Mouse (Mus musculus) limb, embryonic 15.5 days (tissue): ENCODE data around the gene Zfp780b. TPM values are rescaled to one million over a fixed set of nuclear protein-coding genes. Genes with fewer than 3 reads are reported as not detected.
"Not testable (repeated sequence)": the region's sequence is repeated elsewhere in the genome, so short reads cannot be mapped to it uniquely, and the experiment has no call there.

Source experiments
- ATAC-seq: fragments of 200-750 bp; cut with Nextera tagmentation; 2 replicates; pipeline ENCODE4 v1.8.0; 2017; ENCODE audit warnings: low read depth, moderate TSS enrichment; ENCODE audit not compliant: insufficient number of reproducible peaks, low FRiP score, low TSS enrichment
- H3K27ac ChIP-seq: fragments of 300-500 bp; sonication (generic); 2 replicates; pipeline ENCODE4 v1.5.1; 2015; ENCODE audit warnings: moderate library complexity, mild to moderate bottlenecking, inconsistent platforms
- H3K27me3 ChIP-seq: fragments of 300-500 bp; sonication (generic); 2 replicates; pipeline ENCODE4 v1.6.1; 2015; ENCODE audit warnings: inconsistent platforms
- H3K36me3 ChIP-seq: fragments of 300-500 bp; sonication (generic); 2 replicates; pipeline ENCODE4 v1.6.1; 2015; ENCODE audit warnings: inconsistent platforms
- H3K4me1 ChIP-seq: fragments of 300-500 bp; sonication (generic); 2 replicates; pipeline ENCODE4 v1.6.1; 2015; ENCODE audit warnings: inconsistent platforms
- H3K4me2 ChIP-seq: fragments of 300-500 bp; sonication (generic); 2 replicates; pipeline ENCODE4 v1.6.1; 2015; ENCODE audit warnings: mild to moderate bottlenecking, inconsistent platforms
- H3K4me3 ChIP-seq: fragments of 300-500 bp; sonication (generic); 2 replicates; pipeline ENCODE4 v1.5.1; 2015; ENCODE audit warnings: mild to moderate bottlenecking, inconsistent platforms
- H3K9ac ChIP-seq: fragments of 300-500 bp; sonication (generic); 2 replicates; pipeline ENCODE4 v1.6.1; 2015; ENCODE audit warnings: inconsistent platforms
- H3K9me3 ChIP-seq: fragments of 300-500 bp; sonication (generic); 2 replicates; pipeline ENCODE4 v1.6.1; 2016; ENCODE audit warnings: inconsistent platforms
- WGBS: fragments of 180-500 bp; shearing (Covaris S2); methylation state at CpG from one replicate; pipeline ENCODE4 v1.1.7; 2015; 5-methylcytosine and 5-hydroxymethylcytosine counted together
- polyA plus RNA-seq: library from polyadenylated mRNA; unstranded; fragments of >200 nt; fragmentation: Nextera tagmentation; extraction: Ambion mirVana; gene quantifications from 2 replicates; pipeline ENCODE4 v1.2.1, GENCODE M21; 2015

The Zfp780b gene
- polyA plus RNA-seq = 17.7 and 19.2 TPM in 2 replicates

DNA sequence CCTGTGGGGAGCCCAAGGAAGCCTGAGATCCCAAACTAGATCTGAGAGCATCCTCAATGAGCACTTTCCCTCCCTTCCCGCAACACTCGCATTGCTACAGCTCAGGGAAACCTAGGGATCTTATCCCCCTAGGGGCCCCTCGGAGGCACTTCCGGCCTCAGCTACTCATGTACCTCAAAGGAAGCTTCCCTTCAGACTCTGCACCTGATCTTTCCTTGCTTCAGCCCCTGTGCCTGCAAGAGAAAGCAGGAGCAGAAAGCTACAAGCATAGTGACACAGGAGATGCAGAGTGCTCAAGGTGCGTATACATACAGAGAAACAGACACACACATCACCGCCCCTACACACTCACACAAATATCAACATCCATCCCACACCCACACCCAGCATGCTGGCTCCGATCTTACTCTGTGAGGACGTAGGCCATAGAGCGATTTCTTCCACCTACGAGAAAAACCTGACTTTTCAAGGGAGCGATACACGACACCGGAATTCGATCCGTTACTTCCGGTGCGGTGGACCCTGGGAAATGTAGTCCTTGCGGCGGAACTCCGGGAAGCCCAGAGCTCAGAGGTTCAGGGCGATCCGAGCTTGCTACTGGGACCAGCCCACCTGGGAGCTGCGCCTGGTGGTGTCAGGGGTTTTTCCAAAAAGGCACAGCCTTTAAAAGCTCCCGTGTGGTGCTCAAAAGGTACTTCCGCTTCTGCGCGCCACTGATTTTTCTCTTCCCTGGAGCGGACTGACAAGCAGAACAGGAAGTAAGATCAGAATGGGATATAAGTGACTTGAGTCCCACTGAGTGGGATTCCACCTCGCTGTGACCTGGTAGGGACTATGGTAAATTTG is at the start of gene Zfp780b:
Zfp780b (minus strand) TSS at position 489 of the 846 bp plus-strand sequence.
- peak within 1 kb of the TSS; percentile 82 for H3K4me2 ChIP-seq
- peaks cover 13% of the 10 kb centered on the region; the same call in 1 of the 2 replicates for H3K36me3 ChIP-seq
- H3K27me3 ChIP-seq = no peaks in the 10 kb centered on the region
- ATAC-seq = peak; percentile 82
- peaks cover 13% of the 10 kb centered on the region; the same call in 1 of the 2 replicates for H3K4me1 ChIP-seq
- 1% methylated on average over 29 of the region's 29 CpGs for WGBS
- peak within 1 kb of the TSS; percentile 95 for H3K27ac ChIP-seq
- H3K9me3 ChIP-seq = peaks cover 14% of the 10 kb centered on the region; the same call in 1 of the 2 replicates
- H3K4me3 ChIP-seq = peak within 1 kb of the TSS; percentile 75
- H3K9ac ChIP-seq = peak within 1 kb of the TSS; percentile 85

DNA sequence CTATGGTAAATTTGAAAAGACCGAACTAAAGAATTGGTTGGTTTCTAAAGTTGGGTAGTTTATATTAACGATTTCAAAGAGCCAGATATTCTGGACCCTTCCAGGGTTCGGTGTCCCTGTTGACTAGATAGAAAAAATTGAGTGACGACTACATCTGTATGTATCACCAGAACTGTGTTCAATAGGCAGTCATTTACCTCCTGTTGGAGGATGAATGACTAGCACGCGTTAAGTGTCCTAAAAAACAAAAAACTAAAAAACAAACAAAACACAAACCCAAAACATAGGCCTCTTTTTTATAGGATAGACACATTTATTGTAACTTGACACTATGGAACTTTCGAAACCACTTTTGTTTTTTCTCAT is 35.5 kb upstream of the Zfp780b start:
- no peaks in the 10 kb centered on the region for H3K27me3 ChIP-seq
- peaks cover 4% of the 10 kb centered on the region; the same call in 1 of the 2 replicates for H3K4me1 ChIP-seq
- 0 out of 2 replicates have a peak overlapping the region, but pooled peaks have one; percentile 55 for H3K27ac ChIP-seq
- H3K4me2 ChIP-seq = peak overlapping the region; percentile 85
- no peak for ATAC-seq
- no peaks in the 10 kb centered on the region for H3K9me3 ChIP-seq
- peak overlapping the region; percentile 68 for H3K4me3 ChIP-seq
- WGBS = 22% methylated on average over 7 of the region's 7 CpGs
- H3K36me3 ChIP-seq = peaks cover 4% of the 10 kb centered on the region; the same call in 1 of the 2 replicates
- H3K9ac ChIP-seq = peak overlapping the region; percentile 65

DNA sequence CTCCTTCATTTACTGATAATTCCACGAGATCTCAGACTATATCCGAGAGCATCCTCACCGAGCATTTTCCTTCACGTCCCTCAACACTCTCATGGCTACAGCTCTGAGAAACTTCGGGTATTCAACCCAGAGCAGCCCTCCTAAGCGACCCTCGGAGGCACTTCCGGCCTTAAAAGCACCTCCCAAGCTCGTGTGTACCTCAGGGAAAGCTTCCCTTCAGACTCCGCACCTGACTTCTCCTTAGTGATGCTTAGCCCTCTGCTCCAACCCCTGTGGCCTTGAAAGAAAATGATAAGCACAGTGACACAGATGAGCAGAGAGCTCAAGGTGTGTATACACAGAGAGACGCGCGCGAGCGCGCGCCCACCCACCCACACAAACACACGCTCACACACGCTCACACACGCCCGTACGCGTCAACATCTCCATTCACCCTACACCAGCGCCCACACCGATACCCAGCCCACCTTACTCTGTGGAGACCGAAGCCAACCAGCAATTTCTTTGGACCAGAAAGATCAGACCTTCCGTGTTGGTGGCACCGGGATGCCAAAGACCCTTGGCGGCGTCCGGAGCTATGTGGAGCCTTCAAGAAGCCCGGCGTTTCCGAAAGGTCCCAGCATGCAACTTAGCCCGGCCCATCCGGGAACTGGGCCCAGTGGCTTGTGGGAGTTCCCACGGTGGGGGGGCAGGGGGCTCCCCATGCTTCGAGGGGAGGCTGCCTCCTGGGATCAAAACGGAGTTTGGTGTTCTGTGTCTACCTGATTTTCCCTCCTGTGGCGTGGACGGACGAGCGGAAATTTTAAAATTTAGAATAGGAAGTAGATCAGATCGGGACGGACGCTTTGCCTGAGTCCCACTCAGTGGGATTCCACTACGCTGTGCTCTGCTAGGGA is 34.8 kb upstream of the Zfp780b start, which contains the start of gene Zfp850:
Zfp850 (minus strand) TSS at position 567 of the 896 bp plus-strand sequence.
- no peaks in the 10 kb centered on the region for H3K27me3 ChIP-seq
- peaks cover 4% of the 10 kb centered on the region; the same call in 1 of the 2 replicates for H3K36me3 ChIP-seq
- peak within 1 kb of the TSS; percentile 55 for H3K27ac ChIP-seq
- WGBS = under 1% methylated on average over 47 of the region's 47 CpGs
- H3K4me2 ChIP-seq = peak within 1 kb of the TSS; percentile 85
- peak; percentile 80 for ATAC-seq
- H3K9me3 ChIP-seq = no peaks in the 10 kb centered on the region
- peaks cover 4% of the 10 kb centered on the region; the same call in 1 of the 2 replicates for H3K4me1 ChIP-seq
- H3K9ac ChIP-seq = peak within 1 kb of the TSS; percentile 65
- peak within 1 kb of the TSS; percentile 68 for H3K4me3 ChIP-seq

DNA sequence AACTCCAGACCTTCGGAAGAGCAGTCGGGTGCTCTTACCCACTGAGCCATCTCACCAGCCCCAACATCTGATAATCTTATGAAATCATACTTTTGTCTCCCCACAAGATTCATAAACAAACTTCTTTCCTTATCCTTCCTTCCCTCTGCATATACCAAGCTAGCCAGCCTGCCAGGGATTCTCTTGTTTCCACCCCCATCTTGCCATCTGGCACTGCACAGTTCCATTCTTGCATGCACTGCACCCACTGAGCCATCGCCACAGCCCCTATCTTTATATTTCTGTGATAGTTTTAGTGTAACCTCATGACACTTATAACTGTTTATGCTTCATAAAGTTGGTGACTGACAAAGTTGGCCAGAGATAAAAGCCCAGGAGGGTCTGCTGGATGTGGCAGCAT is 31.3 kb upstream of the Zfp780b start:
- peaks cover 18% of the 10 kb centered on the region for H3K36me3 ChIP-seq

DNA sequence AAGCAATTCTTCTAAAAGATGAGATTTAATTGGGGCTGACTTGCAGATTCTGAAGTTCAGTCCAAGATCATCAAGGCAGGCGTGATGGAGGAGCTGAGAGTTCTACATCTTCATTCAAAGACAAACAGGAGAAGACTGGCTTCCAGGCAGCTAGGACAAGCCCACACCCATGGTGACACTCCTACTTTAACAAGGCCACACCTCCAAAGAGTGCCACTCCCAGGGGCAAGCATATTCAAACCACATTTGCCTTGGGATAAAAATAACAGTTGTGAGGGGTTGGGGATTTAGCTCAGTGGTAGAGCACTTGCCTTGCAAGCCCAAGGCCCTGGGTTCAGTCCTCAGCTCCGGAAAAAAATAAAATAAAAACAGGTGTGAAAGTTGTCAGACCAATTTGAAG is 3.2 kb upstream of the Zfp780b start:
- ATAC-seq = no peak
- H3K9me3 ChIP-seq = peaks cover 32% of the 10 kb centered on the region

More for the DNA sequence above, 31.3 kb upstream of the Zfp780b start:
- Histone ChIP-seq H3K27me3 (no peaks in the 10 kb centered on the region), H3K4me2 (no peak overlapping the region), H3K4me3 (no peak overlapping the region), H3K9me3 (no peaks in the 10 kb centered on the region), H3K9ac (no peak overlapping the region), H3K4me1 (peaks cover 4% of the 10 kb centered on the region; the same call in 1 of the 2 replicates), H3K27ac (no peak overlapping the region)
- ATAC-seq = no peak
- WGBS = 92% methylated on average over 3 of the region's 3 CpGs

DNA sequence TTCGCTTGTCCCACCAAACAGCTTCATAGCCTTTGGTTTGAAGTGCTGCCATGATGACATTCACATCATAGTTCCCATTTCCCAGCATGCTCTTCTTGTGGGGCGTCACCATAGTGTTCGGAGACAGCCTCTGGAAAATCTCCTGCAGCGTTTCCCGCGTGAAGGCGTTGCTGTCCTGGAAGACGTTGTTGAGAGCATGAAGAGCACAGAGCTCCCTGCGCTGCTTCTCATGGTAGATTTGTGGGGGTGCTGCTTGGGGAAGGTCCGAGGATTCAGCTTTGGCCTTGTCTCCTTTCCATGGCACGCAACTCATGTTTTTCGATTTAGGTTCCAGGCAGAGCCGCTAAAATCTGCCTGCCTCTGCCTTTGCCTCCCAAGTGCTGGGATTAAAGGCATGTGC is 29.5 kb downstream of the Zfp780b start:
- not testable (repeated sequence) for H3K4me1 ChIP-seq, H3K4me3 ChIP-seq, H3K27me3 ChIP-seq, H3K4me2 ChIP-seq, H3K36me3 ChIP-seq, ATAC-seq, H3K9me3 ChIP-seq, H3K9ac ChIP-seq, H3K27ac ChIP-seq
- 91% methylated on average over 13 of the region's 13 CpGs for WGBS

More for the DNA sequence above, 3.2 kb upstream of the Zfp780b start:
- Histone ChIP-seq H3K9ac (no peak overlapping the region), H3K27ac (no peak overlapping the region), H3K4me1 (peaks cover 10% of the 10 kb centered on the region; the same call in 1 of the 2 replicates), H3K4me3 (no peak overlapping the region), H3K36me3 (peaks cover 16% of the 10 kb centered on the region), H3K4me2 (no peak overlapping the region), H3K27me3 (no peaks in the 10 kb centered on the region)
- WGBS = 75% methylated on average over 2 of the region's 2 CpGs

DNA sequence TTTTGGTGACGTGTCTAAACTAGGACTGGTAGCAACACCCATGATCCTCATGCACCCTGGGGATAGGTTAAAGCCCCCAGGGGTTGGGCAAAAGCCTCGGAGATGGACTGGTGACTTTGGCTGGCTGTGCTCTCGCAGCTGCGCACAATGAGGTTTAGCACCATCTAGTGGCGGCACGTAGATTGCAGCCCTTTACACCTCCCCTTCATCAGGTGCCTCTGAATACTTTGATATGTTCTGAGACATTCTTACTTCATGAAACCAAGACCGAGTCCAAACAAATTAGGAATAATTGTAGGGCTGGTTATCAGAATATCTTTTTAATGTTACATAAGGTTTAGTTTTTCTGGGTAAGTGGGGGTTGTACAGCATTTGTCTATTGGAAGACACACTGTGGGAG is 37.1 kb downstream of the Zfp780b start:
- not testable (repeated sequence) for H3K27me3 ChIP-seq, H3K9ac ChIP-seq, ATAC-seq, H3K4me3 ChIP-seq, H3K4me2 ChIP-seq, H3K36me3 ChIP-seq, H3K9me3 ChIP-seq, H3K27ac ChIP-seq, H3K4me1 ChIP-seq
- WGBS = 41% methylated on average over 6 of the region's 7 CpGs

DNA sequence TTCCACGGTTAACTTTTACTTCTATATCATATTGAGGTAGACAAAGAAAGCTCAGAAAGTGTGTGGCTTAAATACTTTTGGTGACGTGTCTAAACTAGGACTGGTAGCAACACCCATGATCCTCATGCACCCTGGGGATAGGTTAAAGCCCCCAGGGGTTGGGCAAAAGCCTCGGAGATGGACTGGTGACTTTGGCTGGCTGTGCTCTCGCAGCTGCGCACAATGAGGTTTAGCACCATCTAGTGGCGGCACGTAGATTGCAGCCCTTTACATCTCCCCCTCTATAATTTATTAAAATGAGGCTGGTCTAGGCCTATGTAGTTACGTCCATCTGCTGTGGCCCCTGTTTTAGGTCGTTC is 45.2 kb downstream of the Zfp780b start:
- H3K27ac ChIP-seq, H3K4me3 ChIP-seq, ATAC-seq, H3K27me3 ChIP-seq, H3K36me3 ChIP-seq, H3K9me3 ChIP-seq, H3K9ac ChIP-seq, H3K4me1 ChIP-seq: not testable (repeated sequence)
- peak overlapping the region; percentile 31; the same call in 1 of the 2 replicates for H3K4me2 ChIP-seq
- 16% methylated on average over 2 of the region's 9 CpGs for WGBS

DNA sequence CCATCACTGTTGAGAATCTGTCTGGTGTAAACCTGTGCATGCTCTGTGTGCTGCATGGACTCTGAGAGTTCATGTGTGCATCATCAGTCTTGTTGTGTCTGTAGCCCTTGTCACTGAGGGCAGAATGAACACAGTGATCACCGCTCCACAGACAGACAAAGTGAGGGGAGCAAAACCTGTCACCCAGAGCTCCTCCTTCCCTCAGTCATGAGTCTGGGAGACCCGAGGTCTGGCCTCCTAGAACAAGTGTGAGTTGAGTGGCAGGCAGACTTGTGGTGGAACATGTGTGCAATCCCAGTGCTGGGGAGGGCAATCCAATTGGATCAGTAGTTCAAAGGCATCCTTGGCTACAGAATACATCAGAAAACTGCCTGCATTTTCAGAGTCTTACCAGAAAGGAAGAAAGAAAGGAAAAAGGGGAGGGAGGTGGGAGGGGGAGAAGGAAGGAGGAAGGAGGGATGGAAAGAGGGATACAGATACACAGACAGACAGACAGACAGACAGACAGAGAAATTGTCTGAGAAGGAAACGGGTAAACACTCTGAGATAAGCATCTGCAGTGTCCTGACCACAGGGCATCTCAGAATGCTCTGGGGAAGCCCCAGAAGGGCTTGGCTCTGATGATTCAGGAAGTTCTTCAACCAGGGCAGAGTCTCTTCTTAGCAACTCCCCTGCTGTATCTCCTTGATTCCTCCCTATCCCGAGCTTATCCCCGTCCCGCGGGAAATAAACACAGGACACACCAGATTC is 45.7 kb downstream of the Zfp780b start:
- peak overlapping the region; percentile 31 for H3K4me2 ChIP-seq
- H3K36me3 ChIP-seq = no peaks in the 10 kb centered on the region
- H3K27me3 ChIP-seq = no peaks in the 10 kb centered on the region
- peak overlapping the region; percentile 19; the same call in 1 of the 2 replicates for H3K4me3 ChIP-seq
- no peak for ATAC-seq
- H3K9me3 ChIP-seq = no peaks in the 10 kb centered on the region
- H3K27ac ChIP-seq = no peak overlapping the region
- 20% methylated on average over 7 of the region's 7 CpGs for WGBS
- 0 out of 2 replicates have a peak overlapping the region, but pooled peaks have one; percentile 11 for H3K9ac ChIP-seq
- no peaks in the 10 kb centered on the region for H3K4me1 ChIP-seq

DNA sequence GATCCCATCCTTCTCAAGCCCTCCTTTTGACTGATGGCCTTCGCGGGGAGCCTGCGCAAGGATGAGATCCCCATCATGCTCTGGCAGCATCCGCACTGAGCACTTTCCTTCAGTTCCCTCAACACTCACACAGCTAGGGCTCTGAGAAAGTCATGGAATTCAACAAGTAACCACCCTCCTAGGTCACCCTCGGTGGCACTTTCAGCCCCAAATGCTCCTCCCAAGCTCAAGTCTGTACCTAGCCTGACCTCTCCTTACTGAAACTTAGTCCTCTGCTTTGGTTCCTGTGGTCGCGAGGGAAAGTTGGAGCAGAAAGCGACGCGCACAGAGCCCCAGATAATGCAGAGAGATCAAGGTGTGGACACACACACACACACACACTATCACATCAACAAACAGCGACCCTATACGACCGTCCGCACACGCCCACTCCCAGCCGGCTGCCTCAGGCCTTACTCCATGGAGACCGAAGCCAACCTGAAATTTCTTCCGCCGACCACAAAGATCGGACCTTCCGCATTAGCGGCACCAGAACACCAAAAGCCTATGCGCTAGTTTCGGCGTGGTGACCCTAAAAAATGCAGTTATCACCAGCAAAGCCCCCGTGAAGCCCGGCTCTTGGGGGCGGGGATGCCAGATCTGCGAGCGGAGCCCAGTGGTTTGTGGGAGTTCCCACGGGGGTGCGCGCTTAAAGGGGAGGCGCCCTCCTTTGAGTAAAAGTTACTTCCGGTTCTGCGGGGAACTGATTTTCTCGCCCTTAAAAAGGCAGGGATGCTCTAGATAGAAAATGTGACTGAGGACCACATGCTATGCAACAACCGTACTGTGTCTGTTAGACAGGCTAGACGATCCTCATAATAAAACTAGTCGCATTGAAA is 49.9 kb downstream of the Zfp780b start, which contains the start of gene Zfp974:
Zfp974 (minus strand) TSS at position 643 of the 878 bp plus-strand sequence.
- peak within 1 kb of the TSS; percentile 59 for H3K9ac ChIP-seq
- 0 out of 2 replicates have a peak within 1 kb of the TSS, but pooled peaks have one; percentile 33 for H3K27ac ChIP-seq
- peak; percentile 67; the same call in 1 of the 2 replicates for ATAC-seq
- no peaks in the 10 kb centered on the region for H3K4me1 ChIP-seq
- H3K36me3 ChIP-seq = peaks cover 7% of the 10 kb centered on the region
- 4% methylated on average over 40 of the region's 40 CpGs for WGBS
- H3K4me3 ChIP-seq = peak within 1 kb of the TSS; percentile 70
- no peaks in the 10 kb centered on the region for H3K9me3 ChIP-seq
- peak within 1 kb of the TSS; percentile 56 for H3K4me2 ChIP-seq
- H3K27me3 ChIP-seq = no peaks in the 10 kb centered on the region
